Comparison of ENCODE assay signal across 15 mouse cellular contexts in the genomic region with DNA sequence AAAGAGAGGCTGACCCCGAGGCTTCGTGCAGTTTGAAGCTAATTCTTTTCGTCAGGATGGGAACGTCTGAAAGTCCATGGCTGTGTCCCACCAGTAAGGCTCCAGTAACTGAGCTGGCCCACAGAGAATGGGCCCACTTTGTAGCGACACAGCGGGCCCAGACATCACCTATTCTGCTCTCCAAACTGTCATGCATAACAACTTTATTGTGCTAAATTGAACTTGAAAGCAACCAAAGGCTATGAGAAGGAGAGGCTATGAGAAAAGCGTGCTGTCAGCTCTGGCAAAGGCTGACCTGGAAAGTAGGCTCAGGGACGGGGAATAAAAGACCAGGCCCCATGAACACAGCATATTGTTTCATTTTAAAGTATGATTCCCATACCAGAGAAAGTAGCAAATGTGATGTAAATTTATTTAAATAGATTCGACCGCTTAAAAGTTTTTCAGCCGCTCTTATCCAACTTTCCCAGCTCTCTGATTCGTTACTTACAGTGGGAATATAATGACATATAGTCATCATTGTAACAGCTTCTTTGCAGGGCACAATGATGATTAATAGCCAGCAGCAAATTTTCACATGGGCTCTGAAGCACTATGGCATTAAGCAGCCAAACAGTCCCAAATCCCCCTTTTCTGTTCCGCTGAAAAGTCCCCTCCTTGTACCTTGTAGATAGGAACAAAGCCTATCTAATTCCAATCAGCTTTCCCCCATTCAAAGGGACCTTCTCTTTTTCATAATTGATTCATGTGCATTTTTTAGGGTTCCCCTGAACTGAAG.
DNase-seq lines count a peak whose midpoint lies in the region; ATAC-seq and TF ChIP-seq lines count a peak whose summit lies in the region.
"Had no signal": no experiment of that assay in that cellular context is flagged by ENCODE, and none has a peak within 500 bp of the region (broad histone marks: within the 10 kb centered on the region; RNA-seq: fewer than 3 reads in every experiment).

No protein-coding gene starts in this region.

- H3K9me3 ChIP-seq in embryonic facial prominence, embryonic 11.5 days (replicated peaks; ENCODE audit: control insufficient read depth, low read length) = no peaks in the 10 kb centered on the region
- no peaks in the 10 kb centered on the region for H3K9me3 ChIP-seq in hindbrain, embryonic 10.5 days
- H3K9me3 ChIP-seq in midbrain, embryonic 13.5 days = no peaks in the 10 kb centered on the region
- no peaks in the 10 kb centered on the region for H3K9me3 ChIP-seq in limb, embryonic 10.5 days (replicated peaks)
- H3K9me3 ChIP-seq: heart, embryonic 15.5 days had no signal

- TF ChIP-seq POLR2A in brain, embryonic 14.5 days (IDR thresholded peaks at IDR 0.05; ENCODE audit: borderline replicate concordance, extremely low read depth, insufficient read depth, insufficient read length, poor library complexity, severe bottlenecking) = no peak

- H3K36me3 ChIP-seq in embryonic facial prominence, embryonic 11.5 days (replicated peaks; ENCODE audit: control insufficient read depth, insufficient read depth, low read depth, low read length) = no peaks in the 10 kb centered on the region
- H3K36me3 ChIP-seq in hindbrain, embryonic 10.5 days = no peaks in the 10 kb centered on the region
- no peaks in the 10 kb centered on the region for H3K36me3 ChIP-seq in midbrain, embryonic 13.5 days
- no peaks in the 10 kb centered on the region for H3K36me3 ChIP-seq in limb, embryonic 10.5 days
- H3K36me3 ChIP-seq: heart, embryonic 15.5 days had no signal

- intact Hi-C loops in gastrocnemius, adult 2 months (cut with DNase I) = no loop called here

- peak; percentile 65 for ATAC-seq in embryonic facial prominence, embryonic 11.5 days (replicated peaks; ENCODE audit: insufficient number of reproducible peaks, low FRiP score, low TSS enrichment, low read depth)
- ATAC-seq in midbrain, embryonic 13.5 days = peak; percentile 94
- ATAC-seq: CD4-positive, CD25-positive, alpha-beta regulatory T cell, adult 4 months had no signal

- no peaks in the 10 kb centered on the region for H3K27me3 ChIP-seq in embryonic facial prominence, embryonic 11.5 days (ENCODE audit: control insufficient read depth, insufficient read depth, low read length)
- H3K27me3 ChIP-seq in hindbrain, embryonic 10.5 days (ENCODE audit: insufficient read depth, poor library complexity, severe bottlenecking) = no peaks in the 10 kb centered on the region
- no peaks in the 10 kb centered on the region for H3K27me3 ChIP-seq in midbrain, embryonic 13.5 days
- no peaks in the 10 kb centered on the region for H3K27me3 ChIP-seq in limb, embryonic 10.5 days (ENCODE audit: low read depth, poor library complexity, severe bottlenecking)
- H3K27me3 ChIP-seq: heart, embryonic 15.5 days had no signal

- DNase-seq in brain, embryonic 14.5 days (ENCODE audit: low read depth) = peak; percentile 96
- DNase-seq in embryonic facial prominence, embryonic 11.5 days (ENCODE audit: low spot score) = peak; percentile 4
- DNase-seq in hindbrain, embryonic 10.5 days (ENCODE audit: low spot score) = peak; percentile 59
- DNase-seq in thymus, postnatal 36 days = no peak
- DNase-seq in gastrocnemius, adult 2 months = no peak
- DNase-seq in limb, embryonic 10.5 days (ENCODE audit: low spot score) = no peak
- no peak for DNase-seq in layer of hippocampus, postnatal 10 days (ENCODE audit: low spot score in 2 of 2)
- DNase-seq: cerebellum, adult 9-11 months; gastrocnemius, postnatal 25 days; kidney, adult 11 months; lung, postnatal 14 days had no signal

- no peak overlapping the region for H3K4me2 ChIP-seq in embryonic facial prominence, embryonic 11.5 days (ENCODE audit: low read depth, low read length)
- H3K4me2 ChIP-seq in midbrain, embryonic 13.5 days (replicated peaks) = peak overlapping the region; percentile 25; the same call in 1 of the 2 replicates
- H3K4me2 ChIP-seq: heart, embryonic 15.5 days had no signal

- H3K9ac ChIP-seq in embryonic facial prominence, embryonic 11.5 days (replicated peaks; ENCODE audit: low read length) = no peak overlapping the region
- no peak overlapping the region for H3K9ac ChIP-seq in midbrain, embryonic 13.5 days (replicated peaks)
- H3K9ac ChIP-seq: heart, embryonic 15.5 days; liver, embryonic 14.5 days had no signal

- WGBS in embryonic facial prominence, embryonic 11.5 days = 51% methylated on average over 13 of the region's 13 CpGs
- 37% methylated on average over 13 of the region's 13 CpGs for WGBS in hindbrain, embryonic 10.5 days
- WGBS in midbrain, embryonic 13.5 days = 9% methylated on average over 13 of the region's 13 CpGs
- 70% methylated on average over 13 of the region's 13 CpGs for WGBS in limb, embryonic 10.5 days

- H3K4me1 ChIP-seq in embryonic facial prominence, embryonic 11.5 days (ENCODE audit: control insufficient read depth, insufficient read depth, low read length) = no peaks in the 10 kb centered on the region
- peaks cover 39% of the 10 kb centered on the region for H3K4me1 ChIP-seq in hindbrain, embryonic 10.5 days (replicated peaks)
- H3K4me1 ChIP-seq in midbrain, embryonic 13.5 days (replicated peaks) = peaks cover 43% of the 10 kb centered on the region
- no peaks in the 10 kb centered on the region for H3K4me1 ChIP-seq in limb, embryonic 10.5 days
- H3K4me1 ChIP-seq: heart, embryonic 15.5 days had no signal

- H3K4me3 ChIP-seq in embryonic facial prominence, embryonic 11.5 days (ENCODE audit: low read depth, low read length) = no peak overlapping the region
- H3K4me3 ChIP-seq in hindbrain, embryonic 10.5 days = no peak overlapping the region
- H3K4me3 ChIP-seq in midbrain, embryonic 13.5 days (replicated peaks) = no peak overlapping the region
- no peak overlapping the region for H3K4me3 ChIP-seq in gastrocnemius, adult 2 months
- no peak overlapping the region for H3K4me3 ChIP-seq in limb, embryonic 10.5 days
- H3K4me3 ChIP-seq: heart, embryonic 15.5 days had no signal

- TF ChIP-seq CTCF in brain, embryonic 14.5 days (IDR thresholded peaks at IDR 0.05; ENCODE audit: borderline replicate concordance, extremely low read depth, insufficient read depth, insufficient read length) = no peak
- no peak for TF ChIP-seq CTCF in gastrocnemius, adult 2 months (IDR thresholded peaks at IDR 0.05)

- no peak overlapping the region for H3K27ac ChIP-seq in embryonic facial prominence, embryonic 11.5 days (replicated peaks; ENCODE audit: low read depth, low read length)
- H3K27ac ChIP-seq in hindbrain, embryonic 10.5 days = peak overlapping the region; percentile 79
- peak overlapping the region; percentile 78 for H3K27ac ChIP-seq in midbrain, embryonic 13.5 days
- H3K27ac ChIP-seq in gastrocnemius, adult 2 months = no peak overlapping the region
- H3K27ac ChIP-seq in limb, embryonic 10.5 days = no peak overlapping the region
- H3K27ac ChIP-seq: heart, embryonic 15.5 days; liver, embryonic 14.5 days had no signal

Comparison
In these comparisons a context has a peak if more than half of its experiments do, and no peak if none do; other contexts are left out.
1. DNase-seq: peak in brain, embryonic 14.5 days (single experiment), embryonic facial prominence, embryonic 11.5 days (single experiment) and hindbrain, embryonic 10.5 days (single experiment); none in thymus, postnatal 36 days (0 of 2), gastrocnemius, adult 2 months (single experiment), limb, embryonic 10.5 days (single experiment) and layer of hippocampus, postnatal 10 days (0 of 2).
2. H3K27ac ChIP-seq: peak in hindbrain, embryonic 10.5 days (single experiment) and midbrain, embryonic 13.5 days (single experiment); none in embryonic facial prominence, embryonic 11.5 days (single experiment), gastrocnemius, adult 2 months (single experiment) and limb, embryonic 10.5 days (single experiment).